Mouse (Mus musculus): ENCODE data around the gene Gpatch4. TPM values are rescaled to one million over a fixed set of nuclear protein-coding genes. Genes with fewer than 3 reads are reported as not detected.

Gene Gpatch4
- total RNA-seq (2014; rRNA removed) (4.2 and 5.7 TPM in 2 replicates), polyA plus RNA-seq (2012; rRNA removed) (4.1 and 4.3 TPM in 2 replicates)

DNA sequence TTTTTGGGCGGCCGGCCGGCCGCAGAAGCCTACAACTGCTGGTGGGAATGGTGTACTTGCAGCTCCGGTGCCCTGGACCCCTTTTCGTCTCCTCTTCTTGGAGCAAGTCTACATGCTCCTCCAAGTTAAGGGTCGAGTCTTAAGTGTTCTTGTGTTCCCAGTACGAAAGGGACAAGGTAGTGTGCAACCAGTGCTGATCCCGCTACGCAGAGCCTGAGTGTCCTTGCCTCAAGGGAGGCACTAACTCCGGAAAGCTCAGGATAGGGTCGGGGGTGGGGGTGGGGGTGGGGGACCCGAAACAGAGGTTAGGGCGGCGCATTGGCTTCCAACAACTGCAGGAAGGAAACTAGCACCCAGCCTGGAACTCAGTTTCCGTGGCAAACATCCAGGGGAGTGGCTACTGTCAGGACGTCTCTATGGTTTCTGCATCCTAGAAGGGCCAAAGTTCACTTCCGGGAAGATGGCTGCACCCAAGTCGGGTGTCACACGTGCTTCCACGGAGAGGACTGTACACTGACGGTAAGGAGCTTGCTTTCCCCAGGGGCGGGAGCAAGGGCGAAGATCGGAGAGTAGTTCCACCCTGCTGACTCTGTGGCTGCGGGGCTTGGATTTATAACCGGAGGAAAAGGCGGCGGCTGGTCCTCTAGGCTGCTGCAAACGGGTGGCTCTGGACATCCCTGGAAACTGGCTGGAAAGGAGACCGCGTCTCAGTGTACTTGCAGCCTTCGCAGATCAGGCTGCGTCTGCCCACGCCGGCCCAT, at the start of gene Gpatch4:
TSS of gene Gpatch4 (plus strand) at position 448 of the 761 bp plus-strand sequence.
- DNase-seq (ENCODE audit: extremely low read depth, low read depth, low spot score): peak; percentile 94
- H3K27ac ChIP-seq (replicated peaks; ENCODE audit: insufficient read depth, low read depth, low read length): peak within 1 kb of the TSS; percentile 6; the same call in 1 of the 2 replicates
- WGBS: 9% methylated on average over 36 of the region's 36 CpGs

DNA sequence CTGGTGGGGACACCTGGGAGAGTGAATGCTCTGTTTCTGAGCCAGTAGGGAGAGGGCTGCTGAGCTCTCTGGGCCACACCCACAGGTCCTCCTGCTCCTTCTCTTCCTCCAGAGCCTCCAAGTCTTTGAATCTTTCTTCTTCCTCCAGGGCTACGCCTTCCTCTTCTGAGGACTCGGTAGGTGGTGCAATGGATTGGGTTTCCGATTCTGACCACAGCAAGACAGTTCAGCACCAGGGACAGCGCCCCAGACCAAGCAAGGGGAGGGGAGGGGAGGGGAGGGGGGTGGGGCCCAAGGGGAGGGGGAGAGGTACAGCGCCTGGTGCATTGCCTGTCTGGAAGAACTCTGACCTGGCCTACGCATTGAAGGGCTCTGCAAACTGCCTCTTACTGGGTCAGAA, 49.5 kb upstream of the Gpatch4 start:
- Histone ChIP-seq H3K4me1 (ENCODE audit: control insufficient read depth, insufficient read depth, low read length) (no peaks in the 10 kb centered on the region), H3K9ac (ENCODE audit: low read depth, low read length) (no peak overlapping the region), H3K4me3 (ENCODE audit: insufficient read depth, low read depth, low read length) (no peak overlapping the region), H3K79me2 (ENCODE audit: control insufficient read depth, insufficient read depth, low read length) (no peaks in the 10 kb centered on the region), H3K27me3 (ENCODE audit: control insufficient read depth, insufficient read depth, low read length) (peaks cover 16% of the 10 kb centered on the region), H3K27ac (replicated peaks; ENCODE audit: insufficient read depth, low read depth, low read length) (no peak overlapping the region), H3K36me3 (ENCODE audit: control insufficient read depth, insufficient read depth, low read length) (no peaks in the 10 kb centered on the region)
- WGBS: 2% methylated on average over 6 of the region's 6 CpGs
- no peak for DNase-seq (ENCODE audit: extremely low read depth, low read depth, low spot score)
- TF ChIP-seq CTCF (IDR thresholded peaks at IDR 0.05; ENCODE audit: low read depth, low read length): no peak

More for the DNA sequence above, at the start of gene Gpatch4:
- peak within 1 kb of the TSS; percentile 48 for H3K9ac ChIP-seq (ENCODE audit: low read depth, low read length)
- no peaks in the 10 kb centered on the region for H3K79me2 ChIP-seq (ENCODE audit: control insufficient read depth, insufficient read depth, low read length)
- 0 out of 2 replicates have a peak, but pooled peaks cover 3% of the 10 kb centered on the region for H3K4me1 ChIP-seq (ENCODE audit: control insufficient read depth, insufficient read depth, low read length)
- H3K27me3 ChIP-seq (ENCODE audit: control insufficient read depth, insufficient read depth, low read length): no peaks in the 10 kb centered on the region
- TF ChIP-seq CTCF (IDR thresholded peaks at IDR 0.05; ENCODE audit: low read depth, low read length) (no peak), POLR2A (IDR thresholded peaks at IDR 0.05; ENCODE audit: extremely low read depth, insufficient read depth, low read length) (0 out of 2 replicates have a peak, but pooled peaks have one; percentile 15)
- peak within 1 kb of the TSS; percentile 84 for H3K4me3 ChIP-seq (ENCODE audit: insufficient read depth, low read depth, low read length)
- H3K36me3 ChIP-seq (ENCODE audit: control insufficient read depth, insufficient read depth, low read length): no peaks in the 10 kb centered on the region

DNA sequence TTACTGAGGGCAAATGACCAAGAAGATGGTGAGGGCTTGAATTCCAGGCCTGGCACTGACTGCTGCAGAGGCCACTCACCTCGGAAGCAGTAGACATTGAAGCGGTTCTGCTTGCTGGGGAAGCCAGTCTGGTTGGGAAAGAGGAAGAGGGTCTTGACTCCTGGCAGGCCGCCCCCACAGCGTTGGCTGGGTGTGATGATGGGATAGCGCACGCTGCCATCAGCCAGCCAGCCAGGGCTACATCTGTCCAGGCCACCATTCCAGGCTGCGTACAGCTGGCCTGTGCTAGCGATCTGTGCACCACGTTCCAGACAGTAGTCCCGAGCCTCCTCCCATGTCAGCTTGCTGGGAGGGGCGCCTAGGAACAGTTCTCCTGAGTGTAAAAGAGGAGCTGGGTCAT, 47.6 kb upstream of the Gpatch4 start:
- no peak overlapping the region for H3K4me3 ChIP-seq (ENCODE audit: insufficient read depth, low read depth, low read length)
- no peak overlapping the region for H3K27ac ChIP-seq (replicated peaks; ENCODE audit: insufficient read depth, low read depth, low read length)
- no peaks in the 10 kb centered on the region for H3K36me3 ChIP-seq (ENCODE audit: control insufficient read depth, insufficient read depth, low read length)
- no peak for DNase-seq (ENCODE audit: extremely low read depth, low read depth, low spot score)
- H3K4me1 ChIP-seq (ENCODE audit: control insufficient read depth, insufficient read depth, low read length): no peaks in the 10 kb centered on the region
- TF ChIP-seq CTCF (IDR thresholded peaks at IDR 0.05; ENCODE audit: low read depth, low read length) (no peak), POLR2A (IDR thresholded peaks at IDR 0.05; ENCODE audit: extremely low read depth, insufficient read depth, low read length) (no peak)
- H3K79me2 ChIP-seq (ENCODE audit: control insufficient read depth, insufficient read depth, low read length): no peaks in the 10 kb centered on the region
- WGBS: 30% methylated on average over 11 of the region's 11 CpGs
- H3K27me3 ChIP-seq (ENCODE audit: control insufficient read depth, insufficient read depth, low read length): peaks cover 21% of the 10 kb centered on the region
- no peak overlapping the region for H3K9ac ChIP-seq (ENCODE audit: low read depth, low read length)

DNA sequence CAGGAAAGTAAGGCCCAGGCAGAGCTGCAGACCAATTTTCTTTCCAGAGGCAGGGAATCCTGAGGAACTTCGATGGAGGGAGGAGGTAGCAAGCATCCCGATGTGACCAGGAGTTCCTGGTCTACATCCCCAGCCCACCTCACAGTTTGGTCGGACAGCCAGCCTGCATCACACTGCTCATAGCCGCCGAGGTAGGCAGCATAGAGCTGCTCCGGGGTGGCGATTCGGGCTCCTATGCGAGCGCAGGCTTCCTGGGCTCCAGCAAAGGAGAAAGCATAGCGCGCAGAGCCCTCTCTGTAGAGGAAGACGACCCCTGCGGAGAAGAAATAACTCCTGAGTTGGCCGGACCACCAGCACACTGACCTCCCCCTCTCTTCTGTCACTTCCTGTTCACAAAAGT, 46.5 kb upstream of the Gpatch4 start:
- Histone ChIP-seq H3K27me3 (ENCODE audit: control insufficient read depth, insufficient read depth, low read length) (peaks cover 26% of the 10 kb centered on the region), H3K36me3 (ENCODE audit: control insufficient read depth, insufficient read depth, low read length) (no peaks in the 10 kb centered on the region), H3K4me3 (ENCODE audit: insufficient read depth, low read depth, low read length) (no peak overlapping the region), H3K79me2 (ENCODE audit: control insufficient read depth, insufficient read depth, low read length) (no peaks in the 10 kb centered on the region), H3K27ac (replicated peaks; ENCODE audit: insufficient read depth, low read depth, low read length) (no peak overlapping the region), H3K9ac (ENCODE audit: low read depth, low read length) (no peak overlapping the region), H3K4me1 (ENCODE audit: control insufficient read depth, insufficient read depth, low read length) (no peaks in the 10 kb centered on the region)
- TF ChIP-seq POLR2A (IDR thresholded peaks at IDR 0.05; ENCODE audit: extremely low read depth, insufficient read depth, low read length) (no peak), CTCF (IDR thresholded peaks at IDR 0.05; ENCODE audit: low read depth, low read length) (no peak)
- no peak for DNase-seq (ENCODE audit: extremely low read depth, low read depth, low spot score)
- 6% methylated on average over 15 of the region's 15 CpGs for WGBS

GRCm38 (mm10) chr3:87996971-87997614, 45.8 kb upstream of the Gpatch4 start:
- Histone ChIP-seq H3K4me1 (ENCODE audit: control insufficient read depth, insufficient read depth, low read length) (no peaks in the 10 kb centered on the region), H3K27me3 (ENCODE audit: control insufficient read depth, insufficient read depth, low read length) (peaks cover 26% of the 10 kb centered on the region), H3K27ac (replicated peaks; ENCODE audit: insufficient read depth, low read depth, low read length) (no peak overlapping the region), H3K79me2 (ENCODE audit: control insufficient read depth, insufficient read depth, low read length) (no peaks in the 10 kb centered on the region), H3K36me3 (ENCODE audit: control insufficient read depth, insufficient read depth, low read length) (no peaks in the 10 kb centered on the region), H3K9ac (ENCODE audit: low read depth, low read length) (no peak overlapping the region), H3K4me3 (ENCODE audit: insufficient read depth, low read depth, low read length) (peak overlapping the region; percentile 20; the same call in 1 of the 2 replicates)
- 1% methylated on average over 49 of the region's 49 CpGs for WGBS
- TF ChIP-seq CTCF (IDR thresholded peaks at IDR 0.05; ENCODE audit: low read depth, low read length): no peak
- no peak for DNase-seq (ENCODE audit: extremely low read depth, low read depth, low spot score)

DNA sequence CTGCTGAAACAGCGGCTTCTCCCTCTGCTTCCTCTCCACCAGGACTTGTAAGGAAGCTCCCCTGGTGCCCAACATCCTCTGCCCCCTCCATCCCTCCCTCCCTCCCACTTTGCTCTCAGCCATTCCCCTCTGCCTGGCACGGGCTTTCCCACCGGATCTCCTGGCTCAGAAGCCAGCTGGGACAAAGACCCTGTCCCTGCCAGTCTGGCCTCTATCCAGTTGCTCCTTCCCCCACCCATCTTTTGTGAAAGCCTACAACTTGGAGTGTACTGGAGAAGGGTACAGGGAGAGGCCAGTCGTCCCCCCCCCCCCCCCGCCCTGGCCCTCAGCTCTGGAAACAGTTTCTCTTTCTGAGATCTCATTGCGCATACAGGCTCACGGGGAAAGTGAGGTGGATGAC, 44.2 kb upstream of the Gpatch4 start:
- H3K27ac ChIP-seq (replicated peaks; ENCODE audit: insufficient read depth, low read depth, low read length): no peak overlapping the region
- 4% methylated on average over 7 of the region's 7 CpGs for WGBS
- no peaks in the 10 kb centered on the region for H3K4me1 ChIP-seq (ENCODE audit: control insufficient read depth, insufficient read depth, low read length)
- H3K9ac ChIP-seq (ENCODE audit: low read depth, low read length): no peak overlapping the region
- H3K79me2 ChIP-seq (ENCODE audit: control insufficient read depth, insufficient read depth, low read length): no peaks in the 10 kb centered on the region
- no peak for TF ChIP-seq CTCF (IDR thresholded peaks at IDR 0.05; ENCODE audit: low read depth, low read length)
- DNase-seq (ENCODE audit: extremely low read depth, low read depth, low spot score): no peak
- no peaks in the 10 kb centered on the region for H3K36me3 ChIP-seq (ENCODE audit: control insufficient read depth, insufficient read depth, low read length)
- H3K27me3 ChIP-seq (ENCODE audit: control insufficient read depth, insufficient read depth, low read length): peaks cover 26% of the 10 kb centered on the region
- H3K4me3 ChIP-seq (ENCODE audit: insufficient read depth, low read depth, low read length): no peak overlapping the region
